Mouse (Mus musculus): Measurements from ENCODE around the gene Adam15.
A peak's percentile ranks its signal among the peaks of the same experiment; 100 is the strongest.

Gene Adam15

GRCm38 (mm10) chr3:89320581-89321182, 29.1 kb downstream of the Adam15 start:
- peak overlapping the region; percentile 84 for H3K4me3 ChIP-seq (replicated peaks; ENCODE audit: low read length)
- peaks cover 72% of the 10 kb centered on the region for H3K27me3 ChIP-seq (ENCODE audit: insufficient read depth, low read length)
- no peak for TF ChIP-seq CTCF (conservative IDR thresholded peaks at IDR 0.05; ENCODE audit: low read length)
- no peak for TF ChIP-seq POU5F1 (IDR thresholded peaks at IDR 0.05; ENCODE audit: borderline replicate concordance, low read length)
- no peak for TF ChIP-seq NANOG (IDR thresholded peaks at IDR 0.05; ENCODE audit: borderline replicate concordance, low read length)
- H3K9me3 ChIP-seq (ENCODE audit: low read length) = no peaks in the 10 kb centered on the region
- H3K4me1 ChIP-seq (replicated peaks; ENCODE audit: low read depth, low read length) = peaks cover 75% of the 10 kb centered on the region
- H3K36me3 ChIP-seq (ENCODE audit: insufficient read depth, low read length) = no peaks in the 10 kb centered on the region

- peak overlapping the region; percentile 84 for H3K4me3 ChIP-seq (replicated peaks; ENCODE audit: low read length)
- no peaks in the 10 kb centered on the region for H3K9me3 ChIP-seq (ENCODE audit: low read length)
- H3K27me3 ChIP-seq (ENCODE audit: insufficient read depth, low read length) = peaks cover 69% of the 10 kb centered on the region
Observed at GRCm38 (mm10) chr3:89319591-89320350, 30.0 kb downstream of the Adam15 start.

DNA sequence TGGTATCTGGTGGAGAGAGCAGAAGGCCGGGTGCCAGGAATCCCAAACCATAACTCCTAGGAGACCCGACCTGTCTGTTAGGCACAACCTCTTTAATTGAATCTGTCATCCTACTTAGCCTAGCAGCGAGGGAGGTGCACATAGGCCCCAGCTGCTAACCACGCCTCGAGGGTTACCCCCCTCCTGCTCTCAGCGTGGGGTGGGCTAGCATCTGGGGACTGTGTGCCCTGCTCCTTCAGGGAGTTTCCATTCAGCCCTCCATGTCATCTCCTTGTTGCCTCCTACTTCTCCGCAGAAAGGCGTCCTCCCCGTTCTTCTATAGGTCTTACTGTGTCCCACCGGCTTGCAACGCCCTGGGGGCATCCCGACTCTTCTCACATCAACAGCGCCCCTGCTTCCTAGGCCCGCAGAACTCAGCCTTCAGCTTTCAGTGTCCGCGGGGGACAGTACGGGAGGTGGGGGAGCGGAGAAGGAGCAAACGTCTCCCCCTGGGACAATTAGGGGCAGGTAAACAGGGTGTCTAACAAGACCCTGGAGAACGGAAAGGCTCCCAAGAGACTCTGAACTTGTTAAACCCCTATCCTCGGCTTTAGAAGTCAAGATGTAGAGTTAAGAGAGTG, 30.7 kb downstream of the Adam15 start:
- no peak for TF ChIP-seq NANOG (IDR thresholded peaks at IDR 0.05; ENCODE audit: borderline replicate concordance, low read length)
- no peak for TF ChIP-seq CTCF (conservative IDR thresholded peaks at IDR 0.05; ENCODE audit: low read length)
- no peak for TF ChIP-seq POU5F1 (IDR thresholded peaks at IDR 0.05; ENCODE audit: borderline replicate concordance, low read length)
- no peaks in the 10 kb centered on the region for H3K9me3 ChIP-seq (ENCODE audit: low read length)
- peak overlapping the region; percentile 65 for H3K4me3 ChIP-seq (replicated peaks; ENCODE audit: low read length)
- peaks cover 86% of the 10 kb centered on the region for H3K4me1 ChIP-seq (replicated peaks; ENCODE audit: low read depth, low read length)
- no peaks in the 10 kb centered on the region for H3K36me3 ChIP-seq (ENCODE audit: insufficient read depth, low read length)
- H3K27me3 ChIP-seq (ENCODE audit: insufficient read depth, low read length) = peaks cover 69% of the 10 kb centered on the region

More at GRCm38 (mm10) chr3:89319591-89320350, 30.0 kb downstream of the Adam15 start:
- no peak for TF ChIP-seq CTCF (conservative IDR thresholded peaks at IDR 0.05; ENCODE audit: low read length)
- TF ChIP-seq NANOG (IDR thresholded peaks at IDR 0.05; ENCODE audit: borderline replicate concordance, low read length) = no peak
- TF ChIP-seq POU5F1 (IDR thresholded peaks at IDR 0.05; ENCODE audit: borderline replicate concordance, low read length) = no peak
- Histone ChIP-seq H3K36me3 (ENCODE audit: insufficient read depth, low read length) (no peaks in the 10 kb centered on the region), H3K4me1 (replicated peaks; ENCODE audit: low read depth, low read length) (peaks cover 81% of the 10 kb centered on the region)

DNA sequence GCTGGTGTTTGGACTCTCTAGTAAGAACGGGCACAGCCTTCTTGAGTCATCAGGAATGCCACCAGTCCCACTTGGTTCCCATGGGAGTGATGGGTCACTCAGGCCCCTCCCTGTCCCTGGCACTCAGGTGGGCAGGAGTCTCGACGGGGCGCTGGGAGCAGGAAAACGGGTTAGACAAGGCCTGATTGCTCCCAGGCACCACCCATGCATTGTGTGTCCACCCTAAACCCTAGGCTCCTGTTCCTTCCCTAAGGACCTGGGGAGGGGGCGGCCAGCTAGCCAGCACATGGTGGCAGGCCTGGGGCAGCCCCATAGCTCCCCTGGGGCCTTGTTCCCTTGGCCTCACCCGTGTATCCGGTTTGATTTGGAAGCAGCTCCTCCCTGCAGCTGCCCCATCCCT, 31.5 kb downstream of the Adam15 start:
- H3K4me3 ChIP-seq (replicated peaks; ENCODE audit: low read length) = peak overlapping the region; percentile 29; the same call in 1 of the 2 replicates
- peaks cover 86% of the 10 kb centered on the region for H3K4me1 ChIP-seq (replicated peaks; ENCODE audit: low read depth, low read length)
- H3K9me3 ChIP-seq (ENCODE audit: low read length) = no peaks in the 10 kb centered on the region
- H3K27me3 ChIP-seq (ENCODE audit: insufficient read depth, low read length) = peaks cover 64% of the 10 kb centered on the region
- TF ChIP-seq POU5F1 (IDR thresholded peaks at IDR 0.05; ENCODE audit: borderline replicate concordance, low read length) (no peak), CTCF (conservative IDR thresholded peaks at IDR 0.05; ENCODE audit: low read length) (no peak), NANOG (IDR thresholded peaks at IDR 0.05; ENCODE audit: borderline replicate concordance, low read length) (no peak)
- no peaks in the 10 kb centered on the region for H3K36me3 ChIP-seq (ENCODE audit: insufficient read depth, low read length)

- peaks cover 57% of the 10 kb centered on the region for H3K27me3 ChIP-seq (ENCODE audit: insufficient read depth, low read length)
- H3K4me1 ChIP-seq (replicated peaks; ENCODE audit: low read depth, low read length) = peaks cover 80% of the 10 kb centered on the region
- H3K36me3 ChIP-seq (ENCODE audit: insufficient read depth, low read length) = no peaks in the 10 kb centered on the region
- no peaks in the 10 kb centered on the region for H3K9me3 ChIP-seq (ENCODE audit: low read length)
- TF ChIP-seq NANOG (IDR thresholded peaks at IDR 0.05; ENCODE audit: borderline replicate concordance, low read length) = no peak
- H3K4me3 ChIP-seq (replicated peaks; ENCODE audit: low read length) = no peak overlapping the region
Observed at GRCm38 (mm10) chr3:89317246-89317645, 32.5 kb downstream of the Adam15 start.

- H3K36me3 ChIP-seq (ENCODE audit: insufficient read depth, low read length) = no peaks in the 10 kb centered on the region
- H3K9me3 ChIP-seq (ENCODE audit: low read length) = no peaks in the 10 kb centered on the region
- H3K27me3 ChIP-seq (ENCODE audit: insufficient read depth, low read length) = peaks cover 53% of the 10 kb centered on the region
- peak overlapping the region; percentile 75 for H3K4me3 ChIP-seq (replicated peaks; ENCODE audit: low read length)
- peak; percentile 99 for TF ChIP-seq CTCF (conservative IDR thresholded peaks at IDR 0.05; ENCODE audit: low read length)
- TF ChIP-seq POU5F1 (IDR thresholded peaks at IDR 0.05; ENCODE audit: borderline replicate concordance, low read length) = no peak
- peaks cover 76% of the 10 kb centered on the region for H3K4me1 ChIP-seq (replicated peaks; ENCODE audit: low read depth, low read length)
Observed at GRCm38 (mm10) chr3:89316833-89317232, 33.0 kb downstream of the Adam15 start.

DNA sequence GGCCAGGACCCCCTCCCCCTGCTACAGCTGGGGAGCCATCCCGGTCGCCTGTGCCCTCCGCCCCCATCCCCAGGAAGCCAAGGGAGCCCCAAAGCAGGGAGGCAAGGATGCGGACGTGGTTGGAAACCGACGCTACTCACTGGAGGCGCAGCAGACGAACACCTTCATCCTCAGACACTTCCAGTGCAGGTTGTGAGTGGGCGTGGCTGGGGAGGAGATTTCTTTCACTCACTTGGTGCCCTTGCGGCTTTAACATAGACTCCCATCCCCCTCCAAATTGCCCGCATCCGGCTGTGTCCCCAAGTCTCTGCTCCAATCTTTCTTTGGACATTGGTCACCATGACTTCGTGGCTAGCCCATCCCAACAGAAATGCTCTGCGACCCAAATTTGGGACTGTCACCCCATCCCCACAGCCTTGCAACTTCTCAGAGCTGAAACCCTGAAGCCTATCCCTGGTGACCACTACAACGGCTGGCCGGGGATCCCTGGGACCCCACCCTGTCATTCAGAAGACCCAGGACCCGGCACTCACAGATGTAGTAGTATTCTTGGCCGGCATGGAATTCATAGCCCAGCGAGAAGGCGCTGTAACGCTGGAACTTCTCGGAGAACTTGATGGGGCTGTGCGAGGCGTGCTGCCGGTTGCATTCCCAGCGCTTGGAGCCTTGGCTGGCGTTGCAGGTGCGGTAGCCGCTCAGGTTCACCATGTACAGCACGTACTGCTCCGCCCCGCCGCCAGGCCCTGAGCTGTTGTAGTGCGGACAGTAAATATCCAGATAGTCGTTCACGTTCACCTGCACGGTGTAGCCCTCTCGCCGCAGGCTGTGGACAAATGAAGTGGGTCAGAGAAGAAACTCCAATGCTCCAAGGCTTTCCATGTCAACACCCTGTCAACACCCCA, 33.6 kb downstream of the Adam15 start:
- Histone ChIP-seq H3K36me3 (ENCODE audit: insufficient read depth, low read length) (no peaks in the 10 kb centered on the region), H3K27me3 (ENCODE audit: insufficient read depth, low read length) (peaks cover 47% of the 10 kb centered on the region), H3K4me3 (replicated peaks; ENCODE audit: low read length) (peak overlapping the region; percentile 75), H3K9me3 (ENCODE audit: low read length) (no peaks in the 10 kb centered on the region), H3K4me1 (replicated peaks; ENCODE audit: low read depth, low read length) (peaks cover 71% of the 10 kb centered on the region)
- TF ChIP-seq CTCF (conservative IDR thresholded peaks at IDR 0.05; ENCODE audit: low read length) (no peak), NANOG (IDR thresholded peaks at IDR 0.05; ENCODE audit: borderline replicate concordance, low read length) (no peak), POU5F1 (IDR thresholded peaks at IDR 0.05; ENCODE audit: borderline replicate concordance, low read length) (no peak)
